Mouse (Mus musculus) liver, embryonic 11.5 days (tissue): Measurements from ENCODE around the gene Lemd2. TPM values are rescaled to one million over a fixed set of nuclear protein-coding genes. Genes with fewer than 3 reads are reported as not detected.

Experiments
- ATAC-seq: fragments of 200-750 bp; cut with Nextera tagmentation; replicated peaks from 2 replicates; pipeline ENCODE4 v1.8.0; 2017; ENCODE audit warnings: moderate number of reproducible peaks, mild to moderate bottlenecking, moderate TSS enrichment, moderate library complexity; ENCODE audit not compliant: low FRiP score
- DNase-seq: peaks from one replicate; pipeline ENCODE4 v3.0.0-alpha.2; 2017; ENCODE audit warnings: low spot score
- H3K27ac ChIP-seq: fragments of 300-500 bp; sonication (generic); 2 replicates; pipeline ENCODE4 v1.5.1; 2014; ENCODE audit warnings: mild to moderate bottlenecking, low read depth, low read length, control low read depth
- H3K27me3 ChIP-seq: fragments of 300-500 bp; sonication (generic); replicated peaks from 2 replicates; pipeline ENCODE4 v1.6.1; 2014; ENCODE audit warnings: low read length, mixed read lengths; ENCODE audit not compliant: control insufficient read depth, insufficient read depth
- H3K36me3 ChIP-seq: fragments of 300-500 bp; sonication (generic); 2 replicates; pipeline ENCODE4 v1.6.1; 2014; ENCODE audit warnings: mild to moderate bottlenecking, low read length, moderate library complexity, mixed read lengths; ENCODE audit not compliant: control insufficient read depth, insufficient read depth
- H3K4me1 ChIP-seq: fragments of 300-500 bp; sonication (generic); replicated peaks from 2 replicates; pipeline ENCODE4 v1.6.1; 2014; ENCODE audit warnings: low read length, mixed read lengths; ENCODE audit not compliant: control insufficient read depth, insufficient read depth
- H3K4me2 ChIP-seq: fragments of 300-500 bp; sonication (generic); 2 replicates; pipeline ENCODE4 v1.6.1; 2014; ENCODE audit warnings: mild to moderate bottlenecking, control low read depth, moderate library complexity
- H3K4me3 ChIP-seq: fragments of 300-500 bp; sonication (generic); 2 replicates; pipeline ENCODE4 v1.5.1; 2014; ENCODE audit warnings: low read depth, low read length, control low read depth
- H3K9ac ChIP-seq: fragments of 300-500 bp; sonication (generic); 2 replicates; pipeline ENCODE4 v1.6.1; 2014; ENCODE audit warnings: low read depth, low read length, control low read depth
- H3K9me3 ChIP-seq: fragments of 300-500 bp; sonication (generic); 2 replicates; pipeline ENCODE4 v1.6.1; 2016; ENCODE audit warnings: low read length, inconsistent platforms, mixed read lengths; ENCODE audit not compliant: control insufficient read depth
- WGBS: fragments of 180-500 bp; shearing (Covaris S2); extraction: QIAGEN DNeasy Blood & Tissue Kit; methylation state at CpG from one replicate; pipeline ENCODE4 v1.1.7; 2014; 5-methylcytosine and 5-hydroxymethylcytosine counted together
- polyA plus RNA-seq: library from polyadenylated mRNA; unstranded; fragments of >200 nt; fragmentation: Nextera tagmentation; extraction: Ambion mirVana; gene quantifications from 2 replicates; pipeline ENCODE4 v1.2.1, GENCODE M21; 2014

Lemd2 gene
- polyA plus RNA-seq, 1 experiment from 2014 or later = 13.4 TPM

DNA sequence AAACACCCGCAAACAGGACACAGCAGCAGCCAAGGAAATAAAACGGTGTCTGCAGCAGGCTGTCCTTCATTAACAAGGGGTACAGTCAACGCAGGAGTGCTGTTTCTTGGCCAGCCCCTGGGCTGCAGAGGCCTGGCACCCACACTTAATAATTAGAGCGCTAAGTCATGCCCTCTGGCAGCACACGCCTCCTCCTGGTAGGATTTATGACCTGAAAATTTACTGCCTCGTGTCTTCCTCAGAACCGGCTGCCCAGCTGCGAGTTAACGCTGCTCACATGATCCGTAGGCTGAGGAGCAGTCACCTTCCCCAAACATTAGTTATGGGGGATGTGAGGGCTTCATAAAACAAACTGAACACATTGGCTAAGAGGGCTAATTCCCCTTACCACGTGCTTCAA, 3.5 kb downstream of the Lemd2 start:
- Histone ChIP-seq H3K9ac (no peak overlapping the region), H3K27me3 (no peaks in the 10 kb centered on the region), H3K4me1 (peaks cover 10% of the 10 kb centered on the region), H3K9me3 (0 out of 2 replicates have a peak, but pooled peaks cover 2% of the 10 kb centered on the region), H3K27ac (no peak overlapping the region), H3K4me3 (no peak overlapping the region), H3K4me2 (no peak overlapping the region), H3K36me3 (peaks cover 35% of the 10 kb centered on the region)
- 72% methylated on average over 11 of the region's 11 CpGs for WGBS
- DNase-seq (no peak), ATAC-seq (no peak)

DNA sequence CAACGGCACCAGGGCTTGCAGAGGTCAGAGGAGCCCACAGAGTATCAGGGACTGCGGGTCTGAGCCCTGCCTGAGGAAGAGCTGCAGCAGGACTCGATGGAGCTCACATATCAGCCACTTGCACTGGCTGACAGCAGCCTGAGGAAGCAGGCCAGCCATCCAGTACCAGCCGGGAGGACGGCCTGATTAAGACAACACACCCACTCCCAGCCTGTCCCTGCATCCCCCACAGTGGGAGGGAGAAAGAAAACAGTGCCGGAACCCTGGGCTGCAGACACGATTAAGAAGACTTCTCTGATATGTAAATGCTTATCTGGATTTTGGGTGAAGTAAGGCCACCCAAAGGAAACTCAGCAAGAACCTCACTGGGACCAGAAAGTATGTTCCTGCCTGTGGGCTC, 4.4 kb downstream of the Lemd2 start:
- Histone ChIP-seq H3K27me3 (no peaks in the 10 kb centered on the region), H3K4me2 (no peak overlapping the region), H3K4me1 (peaks cover 18% of the 10 kb centered on the region), H3K4me3 (no peak overlapping the region), H3K27ac (no peak overlapping the region), H3K36me3 (peaks cover 42% of the 10 kb centered on the region), H3K9ac (no peak overlapping the region), H3K9me3 (0 out of 2 replicates have a peak, but pooled peaks cover 2% of the 10 kb centered on the region)
- 47% methylated on average over 7 of the region's 7 CpGs for WGBS
- ATAC-seq (no peak), DNase-seq (no peak)

DNA sequence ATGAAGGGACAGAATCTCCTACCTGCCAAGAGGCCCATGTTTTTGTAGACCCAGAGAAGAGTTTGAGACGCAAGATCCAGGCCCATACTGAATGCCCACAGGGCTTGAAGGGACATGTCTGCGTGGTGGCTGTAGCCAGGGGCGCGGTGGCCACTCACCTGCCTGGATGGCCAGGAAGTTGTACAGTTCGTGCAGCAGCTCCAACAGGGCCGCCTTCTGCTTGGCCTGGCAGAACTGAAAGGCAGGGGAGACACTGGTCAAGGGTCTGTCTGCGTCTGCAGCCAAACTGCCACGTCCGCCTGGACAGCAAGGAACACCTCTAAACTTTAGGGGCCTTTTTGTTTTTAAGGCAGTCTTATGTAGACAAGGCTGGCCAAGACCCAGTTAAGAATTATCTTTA, 5.1 kb downstream of the Lemd2 start:
- peaks cover 46% of the 10 kb centered on the region for H3K36me3 ChIP-seq
- H3K4me1 ChIP-seq = peaks cover 24% of the 10 kb centered on the region
- no peak for ATAC-seq

DNA sequence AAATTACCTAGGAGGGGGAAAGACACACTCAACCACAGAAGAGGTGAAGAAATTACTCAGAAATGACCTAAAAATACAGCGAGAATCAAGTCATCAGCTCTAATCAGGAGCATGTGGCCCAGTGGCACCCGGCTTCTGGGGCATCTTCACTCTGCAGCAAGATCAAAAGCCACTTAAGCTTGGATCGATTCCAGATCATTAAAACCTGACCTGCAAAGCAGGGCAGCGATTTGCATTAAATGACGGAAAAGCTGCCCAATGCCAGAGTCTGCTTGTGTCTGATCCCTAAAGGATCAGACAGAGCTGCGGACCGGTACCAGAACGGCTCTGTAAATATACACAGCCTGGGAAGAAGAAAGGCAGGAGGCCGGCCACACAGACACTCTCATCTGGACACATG, 8.1 kb downstream of the Lemd2 start:
- ATAC-seq = no peak
- H3K36me3 ChIP-seq = peaks cover 44% of the 10 kb centered on the region
- H3K9ac ChIP-seq = no peak overlapping the region
- H3K27ac ChIP-seq = 0 out of 2 replicates have a peak overlapping the region, but pooled peaks have one; percentile 34
- no peak overlapping the region for H3K4me2 ChIP-seq
- peaks cover 23% of the 10 kb centered on the region for H3K4me1 ChIP-seq
- no peaks in the 10 kb centered on the region for H3K9me3 ChIP-seq
- no peaks in the 10 kb centered on the region for H3K27me3 ChIP-seq
- H3K4me3 ChIP-seq = no peak overlapping the region
- no peak for DNase-seq
- 85% methylated on average over 9 of the region's 9 CpGs for WGBS

More for the DNA sequence above, 5.1 kb downstream of the Lemd2 start:
- H3K4me2 ChIP-seq = no peak overlapping the region
- WGBS = 92% methylated on average over 9 of the region's 9 CpGs
- no peak overlapping the region for H3K4me3 ChIP-seq
- no peaks in the 10 kb centered on the region for H3K27me3 ChIP-seq
- H3K9ac ChIP-seq = no peak overlapping the region
- 0 out of 2 replicates have a peak, but pooled peaks cover 2% of the 10 kb centered on the region for H3K9me3 ChIP-seq
- DNase-seq = no peak
- no peak overlapping the region for H3K27ac ChIP-seq

DNA sequence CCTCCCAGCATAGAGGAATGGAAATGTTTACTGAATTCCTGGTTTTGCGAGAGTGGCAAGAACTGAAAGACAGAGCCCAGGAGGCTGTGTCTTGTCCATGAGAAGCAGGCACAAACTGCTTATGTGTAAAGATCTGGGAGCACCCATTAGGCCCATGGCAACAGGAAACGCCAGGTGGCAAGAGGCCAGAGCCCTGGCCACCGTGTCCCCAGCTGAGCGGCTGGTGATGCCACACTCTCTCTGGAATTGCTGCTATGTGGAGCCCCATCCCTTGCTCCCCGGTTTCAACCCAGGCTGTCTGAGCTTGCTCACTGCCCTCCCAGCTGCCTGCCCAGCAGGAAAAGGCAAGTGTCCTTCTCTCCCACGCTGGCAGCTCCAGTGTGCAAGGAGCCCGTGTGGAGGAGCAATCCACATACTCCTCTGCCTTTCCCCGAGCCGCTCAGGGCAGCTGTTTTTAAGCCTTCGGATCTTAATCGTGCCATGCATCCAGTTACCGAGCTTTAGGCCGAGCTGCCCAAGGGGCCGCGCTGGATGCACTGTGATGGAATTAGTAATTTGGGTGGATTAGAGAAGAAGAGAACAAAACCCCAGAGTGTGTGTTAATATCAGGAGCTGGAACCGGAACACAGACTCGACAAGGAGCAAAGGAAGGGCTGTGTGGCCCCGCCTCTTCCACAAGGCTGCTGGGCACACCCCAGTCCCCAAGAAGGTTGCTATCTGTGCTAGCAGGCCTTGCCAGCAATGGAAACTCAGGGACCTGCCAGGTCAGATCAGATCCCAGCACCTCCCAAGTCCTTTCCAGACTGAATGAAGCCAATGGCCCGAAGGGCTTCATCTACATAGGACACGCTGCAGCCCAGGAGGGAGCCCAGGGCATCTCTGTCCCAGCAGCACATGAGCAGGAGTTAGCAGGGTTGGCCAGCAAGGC, 9.7 kb downstream of the Lemd2 start:
- Histone ChIP-seq H3K27me3 (no peaks in the 10 kb centered on the region), H3K4me3 (no peak overlapping the region), H3K9ac (0 out of 2 replicates have a peak overlapping the region, but pooled peaks have one; percentile 28), H3K9me3 (no peaks in the 10 kb centered on the region), H3K4me2 (0 out of 2 replicates have a peak overlapping the region, but pooled peaks have one; percentile 25), H3K4me1 (peaks cover 17% of the 10 kb centered on the region), H3K36me3 (peaks cover 49% of the 10 kb centered on the region), H3K27ac (peak overlapping the region; percentile 63)
- 76% methylated on average over 20 of the region's 20 CpGs for WGBS
- DNase-seq (no peak), ATAC-seq (peak; percentile 90)

DNA sequence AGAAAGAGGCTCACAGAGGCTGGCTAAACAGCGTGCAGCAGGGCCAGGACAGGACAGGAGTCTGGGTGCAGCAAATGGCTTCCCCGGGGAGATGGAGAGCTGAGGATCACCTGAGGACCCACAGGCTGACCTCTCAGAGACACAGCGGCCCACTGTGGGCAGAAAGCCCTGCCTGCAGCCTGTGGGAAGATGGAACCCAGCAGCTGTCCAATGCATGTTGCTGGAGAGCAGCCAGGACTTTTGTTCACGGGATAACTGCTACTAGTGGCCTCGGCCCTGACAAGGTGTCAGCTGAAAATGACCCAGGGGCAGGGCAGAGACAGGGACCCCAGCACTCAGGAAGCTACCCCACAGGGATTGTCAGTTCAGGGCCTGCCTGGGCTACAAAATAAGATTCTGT, 12.5 kb downstream of the Lemd2 start:
- H3K27me3 ChIP-seq = no peaks in the 10 kb centered on the region

DNA sequence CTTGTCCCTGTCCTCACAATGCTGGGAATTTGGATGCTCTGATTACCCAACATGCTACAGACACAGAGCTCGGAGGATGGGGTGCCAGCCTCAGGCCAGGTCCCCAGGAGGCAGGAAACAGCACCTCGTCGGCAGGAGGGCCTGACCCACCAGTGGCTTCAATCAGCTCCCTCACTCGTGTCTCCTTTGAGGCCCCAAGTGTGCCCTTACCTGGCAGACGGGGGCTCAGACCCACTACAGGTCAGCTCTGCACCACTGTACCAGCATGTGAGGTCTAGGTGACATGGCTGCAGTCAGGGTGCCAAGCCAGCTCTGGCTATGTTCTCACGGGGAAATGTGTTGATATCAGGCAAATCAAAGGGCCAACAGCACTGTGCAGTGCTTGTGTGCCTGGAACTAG, 13.1 kb downstream of the Lemd2 start:
- Histone ChIP-seq H3K27me3 (no peaks in the 10 kb centered on the region), H3K4me3 (no peak overlapping the region), H3K4me1 (peaks cover 16% of the 10 kb centered on the region), H3K9me3 (no peaks in the 10 kb centered on the region), H3K9ac (no peak overlapping the region), H3K27ac (no peak overlapping the region), H3K4me2 (no peak overlapping the region), H3K36me3 (peaks cover 33% of the 10 kb centered on the region)
- ATAC-seq = no peak
- 86% methylated on average over 6 of the region's 6 CpGs for WGBS
- no peak for DNase-seq

More for the DNA sequence above, 12.5 kb downstream of the Lemd2 start:
- Histone ChIP-seq H3K36me3 (peaks cover 36% of the 10 kb centered on the region), H3K4me3 (no peak overlapping the region), H3K4me2 (no peak overlapping the region), H3K9me3 (no peaks in the 10 kb centered on the region), H3K27ac (no peak overlapping the region), H3K4me1 (peaks cover 16% of the 10 kb centered on the region), H3K9ac (no peak overlapping the region)
- no peak for ATAC-seq
- 85% methylated on average over 5 of the region's 5 CpGs for WGBS
- DNase-seq = no peak

DNA sequence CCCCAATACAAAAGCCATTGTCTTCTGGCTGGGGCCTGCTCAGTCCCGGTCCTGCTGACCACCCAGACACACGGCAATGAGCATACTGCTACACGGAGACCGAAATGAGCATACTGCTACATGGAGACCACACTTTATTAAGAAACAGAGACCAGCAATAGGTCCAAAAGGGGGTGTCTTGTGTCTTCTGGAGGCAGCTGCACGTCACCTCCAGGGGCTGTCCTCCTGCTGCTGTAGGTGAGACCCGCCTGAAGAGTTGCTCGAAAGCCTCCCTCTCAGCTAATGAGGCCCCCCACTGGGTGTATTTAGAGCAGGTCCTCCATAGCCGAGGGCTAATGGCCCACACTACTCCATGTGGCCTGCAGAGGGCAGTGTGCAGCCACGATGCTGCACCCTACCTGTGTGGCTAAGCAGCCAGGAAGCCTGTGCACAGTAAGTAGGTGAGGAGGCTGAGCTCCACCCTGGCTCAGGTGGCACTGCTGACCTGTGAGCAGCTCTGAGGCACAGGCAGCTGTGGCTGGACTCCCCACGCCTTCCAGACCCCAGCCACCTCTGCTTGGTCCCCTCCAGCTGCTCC, 14.5 kb downstream of the Lemd2 start:
- ATAC-seq (peak; percentile 54), DNase-seq (no peak)
- Histone ChIP-seq H3K4me1 (peaks cover 7% of the 10 kb centered on the region), H3K27ac (no peak overlapping the region), H3K4me2 (no peak overlapping the region), H3K36me3 (peaks cover 23% of the 10 kb centered on the region), H3K4me3 (no peak overlapping the region), H3K27me3 (no peaks in the 10 kb centered on the region), H3K9ac (no peak overlapping the region), H3K9me3 (no peaks in the 10 kb centered on the region)
- 55% methylated on average over 10 of the region's 10 CpGs for WGBS
